Mouse (Mus musculus) activated CD4-positive, CD25-positive, alpha-beta regulatory T cell, adult 4 months (primary cell): ENCODE data around the gene Olfr60. TPM values are rescaled to one million over a fixed set of nuclear protein-coding genes. Genes with fewer than 3 reads are reported as not detected.
A peak's percentile ranks its signal among the peaks of the same experiment; 100 is the strongest.

Source experiments
- ATAC-seq: one replicate; pipeline ENCODE4 v1.8.0; 2017
- polyA plus RNA-seq, 2 experiments: library from polyadenylated mRNA; unstranded; fragments of 100-300 nt; shearing (Covaris generic); gene quantifications; one replicate each; pipeline ENCODE4 v1.2.1; 2017

Gene Olfr60
- 1 to 10 TPM in 1 of 2 experiments, not detected in 1; 1.3 TPM for polyA plus RNA-seq

DNA sequence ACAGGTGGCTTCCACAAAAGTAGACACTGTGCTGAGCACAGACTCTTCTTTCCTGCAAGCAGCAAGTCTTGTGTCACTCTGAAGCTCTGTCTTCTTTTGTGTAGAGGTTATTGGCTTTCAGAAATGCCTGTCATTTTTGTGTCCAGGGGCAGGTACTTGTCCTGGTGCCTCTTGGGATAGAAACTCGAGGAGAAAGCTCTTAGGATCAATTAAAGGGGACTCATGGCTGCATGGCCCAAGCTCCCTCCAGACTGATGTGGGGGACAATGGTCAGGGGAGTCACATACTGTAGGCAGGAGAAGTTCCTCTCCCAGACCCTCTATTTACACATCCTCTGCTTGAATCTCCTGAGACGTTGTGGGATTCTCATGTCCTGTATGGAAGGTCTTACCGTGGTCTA, at the start of gene Olfr60:
Gene Olfr60, minus strand, starts transcription at position 101 of the 400 bp plus-strand sequence.
- ATAC-seq, result no peak

DNA sequence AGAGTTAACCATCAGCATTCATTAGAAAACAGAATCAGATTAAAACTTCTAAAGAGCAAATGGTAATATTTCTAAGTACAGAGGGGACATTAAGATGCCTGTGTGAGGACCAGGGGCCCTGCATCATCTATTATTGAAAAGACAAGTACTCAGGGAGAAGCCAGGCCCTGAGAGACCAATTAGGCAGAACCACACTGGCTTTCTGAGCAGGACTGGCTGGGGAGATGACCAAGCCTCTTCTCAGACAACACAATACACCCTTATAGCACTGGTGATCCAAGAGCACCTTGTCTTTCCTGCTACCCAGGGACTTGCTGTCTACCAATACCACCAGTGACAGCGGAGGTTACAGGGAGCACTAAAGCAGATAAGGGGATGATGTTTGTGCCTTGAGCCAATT, 41.3 kb upstream of the Olfr60 start, which contains the start of gene Olfr531:
Gene Olfr531, minus strand, starts transcription at position 101 of the 400 bp plus-strand sequence.
- no peak for ATAC-seq

DNA sequence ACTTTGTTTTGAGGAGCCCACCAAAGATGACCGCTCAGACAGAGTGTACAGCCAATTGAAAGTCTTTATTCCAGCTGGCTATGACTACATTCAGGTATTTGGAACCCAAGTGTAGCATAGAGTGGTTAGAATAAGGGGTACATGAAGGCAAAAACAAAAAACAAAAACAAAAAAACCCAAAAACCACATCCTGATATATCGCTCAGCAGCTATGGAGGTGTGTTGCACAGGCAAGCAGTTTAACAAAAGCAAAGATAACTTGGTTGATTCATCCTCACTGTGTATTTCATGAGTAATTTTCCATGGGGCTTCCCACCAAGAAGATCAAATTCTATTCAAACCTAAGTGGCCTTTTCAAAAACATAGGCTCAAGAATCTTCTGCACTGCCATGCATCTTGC, 15.4 kb upstream of the Olfr60 start:
- ATAC-seq, result peak; percentile 60

DNA sequence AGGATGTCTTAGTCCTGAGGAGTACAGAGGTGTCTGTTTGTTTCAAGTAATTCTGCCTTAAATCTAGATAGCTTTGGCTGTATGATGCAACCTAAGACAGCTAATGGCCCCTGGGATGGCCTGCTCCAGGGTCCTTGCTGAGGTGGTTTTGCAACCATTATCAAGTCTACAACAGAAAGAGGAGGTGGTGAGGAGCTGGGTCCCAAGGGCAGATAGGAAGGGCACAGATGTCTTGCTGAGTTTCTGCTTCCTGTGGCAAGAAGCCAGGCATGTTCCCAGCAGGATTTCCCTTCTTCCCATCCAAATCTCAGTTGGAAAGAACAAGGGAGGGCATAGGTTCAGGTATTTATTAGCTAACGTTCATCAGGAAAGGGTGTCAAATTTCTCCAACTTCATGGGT, 14.8 kb upstream of the Olfr60 start, which contains the start of gene Olfr530:
Gene Olfr530, minus strand, starts transcription at position 101 of the 400 bp plus-strand sequence.
- no peak for ATAC-seq

DNA sequence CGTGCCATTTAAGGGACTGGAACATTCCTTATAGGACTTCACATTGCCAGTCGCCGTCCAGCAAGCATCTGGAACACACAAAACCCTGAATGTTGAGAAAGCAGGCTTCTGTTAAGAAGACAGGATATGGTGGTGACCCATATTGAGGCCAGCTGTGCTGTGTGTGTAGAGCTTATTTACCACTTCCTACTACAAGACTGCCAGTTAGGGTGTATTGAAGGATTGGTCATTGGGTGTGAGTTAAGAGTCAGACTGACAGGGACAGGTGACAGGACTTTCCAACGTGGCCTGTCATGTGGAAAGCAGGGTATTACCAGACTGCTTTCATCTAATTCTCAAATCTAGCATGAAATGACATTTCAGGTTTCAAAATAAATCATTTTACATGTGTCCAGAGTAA, 12.8 kb upstream of the Olfr60 start:
- peak; percentile 84 for ATAC-seq

DNA sequence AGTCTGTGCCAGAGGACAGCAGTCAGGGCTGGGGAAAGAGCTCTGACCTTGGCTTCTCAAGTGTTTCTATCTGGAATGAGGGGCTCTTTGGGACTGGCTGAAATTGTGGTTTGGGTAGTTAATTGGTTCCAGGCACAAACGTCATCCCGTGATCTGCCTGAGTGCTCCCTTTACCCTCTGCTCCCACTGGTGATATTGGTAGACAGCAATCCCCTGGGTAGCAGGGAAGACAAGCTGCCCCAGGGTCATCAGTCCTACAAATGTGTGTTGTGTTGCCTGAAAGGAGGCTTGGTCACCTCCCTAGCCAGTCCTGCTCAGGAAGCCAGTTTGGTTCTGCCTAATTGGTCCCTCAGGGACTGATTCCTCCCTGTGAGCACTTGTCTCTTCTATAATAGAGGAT, 27.8 kb downstream of the Olfr60 start, which contains the start of gene Olfr527:
Gene Olfr527, plus strand, starts transcription at position 301 of the 400 bp plus-strand sequence.
- no peak for ATAC-seq

DNA sequence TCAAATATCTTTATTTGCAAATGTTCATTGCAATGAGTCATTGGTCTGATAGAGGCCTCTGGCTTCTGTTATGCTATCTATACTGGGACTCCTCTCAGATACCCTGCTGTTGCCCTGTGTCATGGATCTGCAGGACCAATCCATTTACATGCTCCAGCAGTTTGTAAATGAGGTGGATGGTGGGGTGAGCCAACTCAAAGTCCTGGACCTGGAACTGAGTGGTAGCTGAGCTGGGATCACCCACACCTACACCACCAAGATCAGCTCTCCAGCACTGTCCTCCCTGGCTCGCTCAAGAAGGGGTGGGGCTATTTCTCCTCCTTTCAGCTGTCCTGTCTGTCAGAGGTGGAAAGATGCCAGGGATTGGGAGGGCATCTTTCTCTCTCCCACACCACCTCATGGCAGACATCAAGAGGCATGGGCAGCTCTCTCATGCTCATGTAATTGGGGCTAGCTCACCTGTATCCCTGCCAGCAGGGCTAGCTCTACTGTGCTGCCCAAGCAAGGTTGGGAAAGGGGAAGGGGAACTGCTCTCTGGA, 31.6 kb downstream of the Olfr60 start:
- ATAC-seq, result no peak

DNA sequence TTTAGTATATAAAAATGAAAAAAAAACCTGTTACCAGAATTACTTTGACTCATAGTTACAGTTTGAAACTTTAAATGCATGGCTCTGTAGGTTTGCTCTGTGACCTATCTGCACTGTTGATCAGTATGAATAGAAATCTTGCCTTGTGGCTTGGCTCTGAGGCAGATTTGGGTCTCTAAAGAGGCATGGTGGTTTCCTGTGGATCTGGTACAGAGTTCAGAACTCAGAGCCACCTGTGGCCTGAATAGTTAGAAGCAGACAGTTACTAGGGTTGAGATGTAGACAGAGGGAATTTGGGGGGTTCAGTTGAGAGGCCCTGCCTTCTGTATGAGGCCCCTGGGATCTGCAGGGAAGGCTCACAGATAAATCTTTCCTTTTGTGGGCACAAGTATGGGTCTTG, 40.3 kb downstream of the Olfr60 start:
- ATAC-seq, result peak; percentile 94

DNA sequence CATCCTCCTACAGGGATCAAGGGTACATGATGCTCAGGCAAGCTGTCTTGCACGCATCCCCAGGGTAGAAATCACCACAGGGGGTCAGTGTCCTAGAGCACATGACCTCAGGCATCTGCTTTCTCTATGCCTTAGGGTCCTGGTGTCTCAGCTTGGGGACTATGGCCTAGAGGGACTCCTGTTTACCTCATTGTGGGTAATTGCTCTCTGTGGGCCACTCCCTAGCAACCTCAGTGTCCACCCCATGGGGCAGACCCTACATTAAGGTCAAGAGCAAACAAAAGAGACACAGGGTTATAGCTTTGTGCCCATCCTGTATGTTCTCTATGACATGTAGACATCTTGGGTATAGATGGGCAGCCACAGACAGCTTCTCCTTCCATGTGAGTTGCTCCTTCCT, 40.9 kb downstream of the Olfr60 start, which contains the start of gene Olfr525:
Gene Olfr525, plus strand, starts transcription at position 301 of the 400 bp plus-strand sequence.
- no peak for ATAC-seq

DNA sequence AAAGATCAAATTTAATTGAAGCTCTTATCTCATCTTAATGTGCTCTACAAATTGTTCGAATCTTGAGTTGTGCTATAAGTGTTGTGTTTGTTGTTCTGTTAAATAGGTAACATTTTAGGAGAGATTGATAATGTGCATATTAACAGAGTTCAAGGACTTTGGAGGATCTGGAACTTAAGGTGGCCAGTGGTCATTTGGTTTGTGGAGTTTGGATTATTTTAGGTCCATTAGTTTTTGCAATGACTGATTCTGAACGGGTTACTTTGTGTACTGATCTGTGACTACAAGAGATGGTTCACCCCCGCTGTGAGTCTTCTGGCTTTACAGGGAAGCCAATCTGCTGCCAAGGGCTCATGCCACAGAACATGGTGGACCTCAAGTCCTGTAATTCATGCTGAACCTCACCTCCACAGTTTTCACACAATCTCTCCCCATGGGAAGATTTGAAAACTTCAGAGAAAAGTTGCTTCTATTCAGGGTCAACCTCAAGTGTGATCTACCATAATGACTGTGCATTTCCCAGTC, 41.5 kb downstream of the Olfr60 start:
- ATAC-seq, result no peak

DNA sequence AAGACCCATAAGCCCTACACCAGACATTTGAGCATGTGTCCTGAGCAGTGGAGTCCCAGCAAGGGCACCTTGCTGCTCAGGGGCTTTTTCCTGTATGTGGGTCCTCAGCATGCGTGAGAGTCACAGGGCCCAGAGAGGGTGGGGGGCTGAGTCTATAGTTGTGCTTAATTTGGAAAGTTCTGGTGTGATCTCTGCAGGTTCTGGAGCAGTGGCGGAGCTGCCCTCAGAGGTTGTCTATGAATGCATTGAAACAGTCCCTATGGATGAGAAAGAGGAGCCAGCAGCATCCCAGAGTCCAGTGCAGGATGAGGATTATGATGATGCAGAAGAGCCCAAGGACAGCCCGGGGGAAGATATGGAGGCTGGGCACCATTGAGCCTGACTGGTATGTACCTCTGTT, 62.1 kb downstream of the Olfr60 start:
- ATAC-seq, result no peak

DNA sequence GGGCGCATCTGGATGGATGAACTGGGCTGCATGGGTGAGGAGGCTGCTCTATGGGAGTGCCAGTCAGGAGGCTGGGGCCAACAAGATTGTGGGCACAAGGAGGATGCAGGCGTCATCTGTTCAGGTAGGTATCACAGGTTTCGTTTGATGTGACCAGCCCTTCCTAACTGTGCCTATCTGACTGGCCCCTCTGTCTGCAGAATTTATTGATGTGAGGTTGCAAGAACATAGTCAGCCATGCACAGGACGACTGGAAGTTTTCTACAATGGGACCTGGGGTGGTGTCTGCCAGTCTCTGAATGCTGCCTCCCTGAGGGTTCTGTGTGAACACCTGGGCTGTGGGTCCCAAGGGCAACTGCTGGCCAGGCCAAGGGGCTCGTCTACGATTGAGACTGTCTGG, 64.6 kb downstream of the Olfr60 start:
- ATAC-seq, result no peak

DNA sequence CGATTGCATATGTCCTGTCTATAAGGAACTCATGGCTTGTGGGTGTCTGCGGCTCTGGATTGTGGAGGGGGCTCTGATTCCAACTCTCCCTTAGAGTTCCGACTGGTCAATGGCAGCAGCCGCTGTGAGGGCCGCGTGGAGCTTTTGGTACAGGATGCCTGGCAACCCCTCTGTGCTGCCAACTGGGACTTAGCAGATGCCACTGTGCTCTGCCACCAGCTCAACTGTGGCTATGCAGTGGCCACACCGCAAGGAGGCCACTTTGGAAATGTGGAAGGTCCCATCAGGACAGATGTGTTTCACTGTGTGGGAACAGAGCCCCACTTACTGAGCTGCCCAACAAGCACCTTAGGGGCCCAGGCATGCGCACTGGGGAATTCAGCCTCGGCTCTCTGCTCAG, 65.7 kb downstream of the Olfr60 start:
- ATAC-seq, result no peak

Other genes starting within 250 kb of the Olfr60 start
- 1 to 10 TPM; 3.8 to 4.7 TPM for gene Paox, start 245.9 kb downstream of the Olfr60 start, polyA plus RNA-seq
- gene Echs1, start 245.2 kb downstream of the Olfr60 start, polyA plus RNA-seq, result 10 to 100 TPM; 73.1 to 79.4 TPM
- 10 to 100 TPM; 27.7 to 34.1 TPM for gene Mtg1, start 224.1 kb downstream of the Olfr60 start, polyA plus RNA-seq
- not detected for gene Sprn, start 206.8 kb downstream of the Olfr60 start, polyA plus RNA-seq
- gene Olfr522, start 196.9 kb downstream of the Olfr60 start, polyA plus RNA-seq, result not detected
- not detected for gene Olfr523, start 188.5 kb downstream of the Olfr60 start, polyA plus RNA-seq
- under 1 TPM in 1 of 2 experiments, not detected in 1; 0.17 TPM for gene Olfr524, start 155.7 kb downstream of the Olfr60 start, polyA plus RNA-seq
- under 1 TPM in 1 of 2 experiments, not detected in 1; 0.15 TPM for gene Cd163l1, start 143.4 kb downstream of the Olfr60 start, polyA plus RNA-seq
- gene 5830411N06Rik, start 114.4 kb downstream of the Olfr60 start, polyA plus RNA-seq, result 1 to 10 TPM in 1 of 2 experiments, under 1 TPM in 1; 0.82 to 2.5 TPM
- under 1 TPM; 0.09 to 0.28 TPM for gene Olfr525, start 40.8 kb downstream of the Olfr60 start, polyA plus RNA-seq
- under 1 TPM in 1 of 2 experiments, not detected in 1; 0.45 TPM for gene Olfr527, start 27.7 kb downstream of the Olfr60 start, polyA plus RNA-seq
- not detected for gene Olfr530, start 14.7 kb upstream of the Olfr60 start, polyA plus RNA-seq
- not detected for gene Olfr531, start 41.2 kb upstream of the Olfr60 start, polyA plus RNA-seq
- gene Olfr532, start 60.0 kb upstream of the Olfr60 start, polyA plus RNA-seq, result under 1 TPM in 1 of 2 experiments, not detected in 1; 0.29 TPM
- gene Olfr533, start 101.7 kb upstream of the Olfr60 start, polyA plus RNA-seq, result not detected
- not detected for gene Olfr535, start 122.5 kb upstream of the Olfr60 start, polyA plus RNA-seq
- not detected for gene Olfr536, start 145.7 kb upstream of the Olfr60 start, polyA plus RNA-seq
- gene Olfr538, start 206.2 kb upstream of the Olfr60 start, polyA plus RNA-seq, result not detected
- under 1 TPM in 1 of 2 experiments, not detected in 1; 0.08 TPM for gene Olfr46, start 239.6 kb upstream of the Olfr60 start, polyA plus RNA-seq